Mouse (Mus musculus) heart, embryonic 15.5 days (tissue): ENCODE measurements at regions not wholly inside any gene's neighbourhood (a gene's known extent, or its start where the extent isn't known, plus 50 kb on each side); places are given as distances from the start of the nearest gene placed in this dataset.
"Not testable (repeated sequence)": the region's sequence is repeated elsewhere in the genome, so short reads cannot be mapped to it uniquely, and the experiment has no call there.

Experiments used
- ATAC-seq: fragments of 200-750 bp; cut with Nextera tagmentation; replicated peaks from 2 replicates; pipeline ENCODE4 v1.8.0; 2017; ENCODE audit warnings: low read depth, moderate TSS enrichment; ENCODE audit not compliant: insufficient number of reproducible peaks, insufficient read depth, low FRiP score
- H3K27ac ChIP-seq: fragments of 300-500 bp; sonication (generic); 2 replicates; pipeline ENCODE4 v1.5.1; 2015; ENCODE audit warnings: mild to moderate bottlenecking, inconsistent platforms
- H3K27me3 ChIP-seq: fragments of 300-500 bp; sonication (generic); 2 replicates; pipeline ENCODE4 v1.6.1; 2015; ENCODE audit warnings: inconsistent platforms
- H3K36me3 ChIP-seq: fragments of 300-500 bp; sonication (generic); 2 replicates; pipeline ENCODE4 v1.6.1; 2015; ENCODE audit warnings: mild to moderate bottlenecking, inconsistent platforms
- H3K4me1 ChIP-seq: fragments of 300-500 bp; sonication (generic); replicated peaks from 2 replicates; pipeline ENCODE4 v1.6.1; 2015; ENCODE audit warnings: inconsistent platforms
- H3K4me2 ChIP-seq: fragments of 300-500 bp; sonication (generic); 2 replicates; pipeline ENCODE4 v1.6.1; 2015; ENCODE audit warnings: inconsistent platforms, mild to moderate bottlenecking, moderate library complexity
- H3K4me3 ChIP-seq: fragments of 300-500 bp; sonication (generic); 2 replicates; pipeline ENCODE4 v1.5.1; 2015; ENCODE audit warnings: mild to moderate bottlenecking, inconsistent platforms
- H3K9ac ChIP-seq: fragments of 300-500 bp; sonication (generic); 2 replicates; pipeline ENCODE4 v1.6.1; 2015; ENCODE audit warnings: mild to moderate bottlenecking, inconsistent platforms
- H3K9me3 ChIP-seq: fragments of 300-500 bp; sonication (generic); replicated peaks from 2 replicates; pipeline ENCODE4 v1.6.1; 2016; ENCODE audit warnings: inconsistent platforms
- WGBS: fragments of 180-500 bp; shearing (Covaris S2); methylation state at CpG from one replicate; pipeline ENCODE4 v1.1.7; 2015; ENCODE audit warnings: mixed read lengths; 5-methylcytosine and 5-hydroxymethylcytosine counted together

- H3K4me1 ChIP-seq = no peaks in the 10 kb centered on the region
- no peak for ATAC-seq
- 57% methylated on average over 1 of the region's 1 CpGs for whole genome bisulfite sequencing
- H3K9ac ChIP-seq = no peak overlapping the region
- H3K4me2 ChIP-seq = no peak overlapping the region
- no peaks in the 10 kb centered on the region for H3K9me3 ChIP-seq
- no peak overlapping the region for H3K4me3 ChIP-seq
- no peak overlapping the region for H3K27ac ChIP-seq
- no peaks in the 10 kb centered on the region for H3K27me3 ChIP-seq
- no peaks in the 10 kb centered on the region for H3K36me3 ChIP-seq
These were observed 463.5 kb upstream of the Cntn5 start for GRCm38 (mm10) chr9:11368056-11368455.

- Histone ChIP-seq H3K9ac (no peak overlapping the region), H3K9me3 (no peaks in the 10 kb centered on the region), H3K4me1 (no peaks in the 10 kb centered on the region), H3K27ac (no peak overlapping the region), H3K27me3 (no peaks in the 10 kb centered on the region), H3K4me2 (no peak overlapping the region), H3K36me3 (no peaks in the 10 kb centered on the region), H3K4me3 (no peak overlapping the region)
- ATAC-seq = no peak
- 79% methylated on average over 4 of the region's 4 CpGs for whole genome bisulfite sequencing
These were observed 424.3 kb upstream of the Cntn5 start for GRCm38 (mm10) chr9:11328900-11329299.

- ATAC-seq = no peak
- no peaks in the 10 kb centered on the region for H3K4me1 ChIP-seq
- no peak overlapping the region for H3K4me3 ChIP-seq
- H3K9me3 ChIP-seq = no peaks in the 10 kb centered on the region
- 67% methylated on average over 1 of the region's 1 CpGs for WGBS
- no peak overlapping the region for H3K9ac ChIP-seq
- no peaks in the 10 kb centered on the region for H3K27me3 ChIP-seq
- H3K36me3 ChIP-seq = no peaks in the 10 kb centered on the region
- no peak overlapping the region for H3K4me2 ChIP-seq
- H3K27ac ChIP-seq = no peak overlapping the region
These were observed 412.6 kb upstream of the Cntn5 start for GRCm38 (mm10) chr9:11317221-11317620.

GRCm38 (mm10) chr9:11297116-11297515, 392.5 kb upstream of the Cntn5 start:
- ATAC-seq, H3K27me3 ChIP-seq, H3K36me3 ChIP-seq, H3K4me3 ChIP-seq, H3K27ac ChIP-seq, H3K4me1 ChIP-seq, H3K9me3 ChIP-seq, H3K4me2 ChIP-seq, H3K9ac ChIP-seq: not testable (repeated sequence)
- 91% methylated on average over 17 of the region's 17 CpGs for WGBS

- Histone ChIP-seq H3K4me3 (no peak overlapping the region), H3K27me3 (no peaks in the 10 kb centered on the region), H3K9ac (no peak overlapping the region), H3K4me1 (no peaks in the 10 kb centered on the region), H3K27ac (no peak overlapping the region), H3K4me2 (no peak overlapping the region), H3K9me3 (no peaks in the 10 kb centered on the region), H3K36me3 (no peaks in the 10 kb centered on the region)
- WGBS = 68% methylated on average over 4 of the region's 4 CpGs
- ATAC-seq = no peak
These were observed 380.6 kb upstream of the Cntn5 start for GRCm38 (mm10) chr9:11285135-11285534.

GRCm38 (mm10) chr9:11284549-11284948, 380.0 kb upstream of the Cntn5 start:
- H3K36me3 ChIP-seq = no peaks in the 10 kb centered on the region
- no peak overlapping the region for H3K4me3 ChIP-seq
- no peak overlapping the region for H3K4me2 ChIP-seq
- H3K27ac ChIP-seq = no peak overlapping the region
- H3K27me3 ChIP-seq = no peaks in the 10 kb centered on the region
- H3K9me3 ChIP-seq = no peaks in the 10 kb centered on the region
- ATAC-seq = no peak
- WGBS = 54% methylated on average over 1 of the region's 1 CpGs
- H3K9ac ChIP-seq = no peak overlapping the region
- H3K4me1 ChIP-seq = no peaks in the 10 kb centered on the region

GRCm38 (mm10) chr9:11279409-11280127, 375.0 kb upstream of the Cntn5 start:
- no peaks in the 10 kb centered on the region for H3K9me3 ChIP-seq
- WGBS = 77% methylated on average over 5 of the region's 5 CpGs

DNA sequence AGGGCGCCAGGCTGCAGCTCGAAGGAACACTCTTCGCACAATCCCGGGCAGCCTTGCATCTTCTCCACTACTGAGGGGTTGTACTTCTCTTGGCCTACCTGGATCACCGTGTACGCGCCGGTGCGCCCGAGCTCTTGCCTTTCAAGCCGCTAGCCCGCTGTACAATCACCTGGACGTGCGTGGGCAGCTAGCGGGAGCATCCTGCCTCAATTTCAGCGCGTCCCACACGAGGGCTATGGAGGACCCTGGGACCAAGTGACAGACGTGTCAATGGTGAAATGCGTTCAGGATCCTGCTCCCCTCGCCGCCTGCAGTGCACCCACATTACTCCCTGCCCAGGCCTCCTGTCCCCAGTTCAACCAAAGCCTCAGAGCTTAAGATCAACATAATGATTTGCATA, 373.2 kb upstream of the Cntn5 start:
- no peak overlapping the region for H3K27ac ChIP-seq
- H3K9ac ChIP-seq = no peak overlapping the region
- H3K4me1 ChIP-seq = no peaks in the 10 kb centered on the region
- H3K4me2 ChIP-seq = no peak overlapping the region
- ATAC-seq = no peak
- no peaks in the 10 kb centered on the region for H3K36me3 ChIP-seq
- no peaks in the 10 kb centered on the region for H3K9me3 ChIP-seq
- no peak overlapping the region for H3K4me3 ChIP-seq
- WGBS = 84% methylated on average over 22 of the region's 22 CpGs
- no peaks in the 10 kb centered on the region for H3K27me3 ChIP-seq

More at GRCm38 (mm10) chr9:11279409-11280127, 375.0 kb upstream of the Cntn5 start:
- Histone ChIP-seq H3K36me3 (no peaks in the 10 kb centered on the region), H3K9ac (no peak overlapping the region), H3K27me3 (no peaks in the 10 kb centered on the region), H3K4me1 (no peaks in the 10 kb centered on the region), H3K4me3 (no peak overlapping the region), H3K4me2 (no peak overlapping the region), H3K27ac (no peak overlapping the region)
- ATAC-seq = no peak

DNA sequence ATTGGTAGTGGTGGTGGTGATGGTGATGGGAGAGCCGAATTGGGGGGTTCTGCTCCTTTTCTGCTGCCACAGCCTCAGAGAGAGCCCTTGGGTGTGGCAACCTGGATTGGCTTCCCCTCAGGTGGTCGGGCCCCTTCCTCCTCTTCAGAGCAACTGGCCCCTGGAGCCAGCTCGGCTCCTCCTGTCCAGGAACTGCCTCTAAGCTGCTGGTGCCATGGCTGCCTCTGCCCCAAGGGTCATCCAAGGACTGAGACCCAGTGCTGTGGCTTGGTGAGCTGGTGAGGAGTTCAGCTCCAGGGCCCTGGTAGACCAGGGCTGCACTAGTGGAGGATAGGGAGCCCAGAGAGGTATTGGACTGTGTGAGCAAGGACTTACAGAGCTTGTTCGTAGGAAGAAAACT, 372.4 kb upstream of the Cntn5 start:
- no peak overlapping the region for H3K4me3 ChIP-seq
- H3K36me3 ChIP-seq = no peaks in the 10 kb centered on the region
- H3K4me1 ChIP-seq = no peaks in the 10 kb centered on the region
- no peak overlapping the region for H3K27ac ChIP-seq
- WGBS = 60% methylated on average over 4 of the region's 4 CpGs
- no peaks in the 10 kb centered on the region for H3K9me3 ChIP-seq
- no peak for ATAC-seq
- H3K4me2 ChIP-seq = no peak overlapping the region
- H3K9ac ChIP-seq = no peak overlapping the region
- H3K27me3 ChIP-seq = no peaks in the 10 kb centered on the region

DNA sequence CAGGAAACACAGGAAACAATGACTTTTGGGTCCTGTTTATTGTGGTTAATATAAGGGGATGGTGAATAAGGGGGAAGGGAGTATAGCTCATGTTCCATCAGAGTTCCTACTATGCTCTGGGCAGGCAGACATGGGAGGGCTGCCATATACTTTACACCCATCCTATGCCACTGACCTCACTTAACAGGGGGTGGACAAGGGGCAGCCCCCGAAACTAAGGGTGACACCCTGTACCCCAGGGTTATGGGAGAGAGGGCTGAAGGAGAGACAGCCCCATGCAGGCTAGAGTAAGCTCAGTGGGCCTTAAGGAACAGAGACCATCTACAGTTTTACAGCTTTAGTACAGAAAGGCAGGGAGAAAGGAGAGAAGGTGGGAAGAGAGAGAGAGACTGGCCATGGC, 352.3 kb upstream of the Cntn5 start:
- Histone ChIP-seq H3K27ac (no peak overlapping the region), H3K4me2 (no peak overlapping the region), H3K27me3 (no peaks in the 10 kb centered on the region), H3K4me3 (no peak overlapping the region), H3K9me3 (no peaks in the 10 kb centered on the region), H3K36me3 (no peaks in the 10 kb centered on the region), H3K9ac (no peak overlapping the region), H3K4me1 (no peaks in the 10 kb centered on the region)
- ATAC-seq = no peak
- 60% methylated on average over 1 of the region's 1 CpGs for WGBS

GRCm38 (mm10) chr9:11206829-11207228, 302.3 kb upstream of the Cntn5 start:
- H3K4me2 ChIP-seq = no peak overlapping the region
- H3K4me1 ChIP-seq = no peaks in the 10 kb centered on the region
- H3K9me3 ChIP-seq = no peaks in the 10 kb centered on the region
- H3K27ac ChIP-seq = no peak overlapping the region
- H3K4me3 ChIP-seq = no peak overlapping the region
- no peak overlapping the region for H3K9ac ChIP-seq
- ATAC-seq = no peak
- no peaks in the 10 kb centered on the region for H3K27me3 ChIP-seq
- WGBS = 60% methylated on average over 6 of the region's 6 CpGs
- H3K36me3 ChIP-seq = no peaks in the 10 kb centered on the region

- Histone ChIP-seq H3K9me3 (no peaks in the 10 kb centered on the region), H3K36me3 (no peaks in the 10 kb centered on the region), H3K27ac (no peak overlapping the region), H3K9ac (no peak overlapping the region), H3K4me1 (no peaks in the 10 kb centered on the region), H3K4me2 (no peak overlapping the region), H3K4me3 (no peak overlapping the region), H3K27me3 (no peaks in the 10 kb centered on the region)
- no peak for ATAC-seq
These were observed 301.7 kb upstream of the Cntn5 start for GRCm38 (mm10) chr9:11206267-11206666.
